Comparison of ENCODE assay signal across 11 mouse cellular contexts in genomic region chr16:76775790-76776189, GRCm38 (mm10).
"Had no signal": no experiment of that assay in that cellular context is flagged by ENCODE, and none has a peak within 500 bp of the region (broad histone marks: within the 10 kb centered on the region; RNA-seq: fewer than 3 reads in every experiment).

No protein-coding gene starts in this region.

- H3K9me3 ChIP-seq: intestine, embryonic 15.5 days; limb, embryonic 13.5 days; liver, embryonic 15.5 days; stomach, embryonic 15.5 days had no signal

- H3K9ac ChIP-seq: intestine, embryonic 15.5 days; limb, embryonic 13.5 days; liver, embryonic 15.5 days; stomach, embryonic 15.5 days had no signal

- H3K27ac ChIP-seq: intestine, embryonic 15.5 days; limb, embryonic 13.5 days; liver, embryonic 15.5 days; stomach, embryonic 15.5 days had no signal

- DNase-seq: left cerebral cortex, postnatal 4 days; lung, adult 2 months; lung, postnatal 36 days; right cerebral cortex, postnatal 14 days; thymus, adult 2 months; thymus, postnatal 25 days had no signal

- H3K36me3 ChIP-seq: intestine, embryonic 15.5 days; limb, embryonic 13.5 days; liver, embryonic 15.5 days; stomach, embryonic 15.5 days had no signal

- ATAC-seq: intestine, embryonic 15.5 days; lung, postnatal 0 days had no signal

- H3K4me3 ChIP-seq: intestine, embryonic 15.5 days; limb, embryonic 13.5 days; liver, embryonic 15.5 days; stomach, embryonic 15.5 days had no signal

- H3K4me1 ChIP-seq: intestine, embryonic 15.5 days; limb, embryonic 13.5 days; liver, embryonic 15.5 days; stomach, embryonic 15.5 days had no signal

- H3K4me2 ChIP-seq: intestine, embryonic 15.5 days; limb, embryonic 13.5 days; liver, embryonic 15.5 days; stomach, embryonic 15.5 days had no signal

- H3K27me3 ChIP-seq: intestine, embryonic 15.5 days; limb, embryonic 13.5 days; liver, embryonic 15.5 days; stomach, embryonic 15.5 days had no signal
